ENCODE assay signal across 19 mouse cellular contexts in the genomic region with DNA sequence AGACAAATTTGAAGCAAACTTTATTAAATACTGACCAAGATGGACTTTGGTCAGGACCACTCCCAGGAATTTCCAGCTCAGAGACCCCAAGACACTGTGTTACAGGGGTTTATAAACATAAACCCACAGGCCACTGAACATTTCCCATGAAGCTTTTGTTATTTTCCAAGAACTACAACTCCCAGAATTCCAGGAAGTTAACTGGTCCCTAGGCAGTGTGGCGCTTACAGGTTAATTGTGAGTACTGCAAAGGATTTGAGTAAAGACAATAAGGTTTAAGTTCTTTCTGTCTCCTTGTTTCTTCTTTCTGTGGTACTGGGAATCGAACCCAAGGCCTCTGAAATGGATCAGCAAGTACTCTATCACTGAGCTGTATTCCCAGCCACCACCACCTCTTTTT. TPM values are rescaled to one million over a fixed set of nuclear protein-coding genes. Genes with fewer than 3 reads are reported as not detected.
DNase-seq lines count a peak whose midpoint lies in the region; ATAC-seq and TF ChIP-seq lines count a peak whose summit lies in the region.
"Had no signal": no experiment of that assay in that cellular context is flagged by ENCODE, and none has a peak within 500 bp of the region (broad histone marks: within the 10 kb centered on the region; RNA-seq: fewer than 3 reads in every experiment).

No protein-coding gene starts in this region.

- H3K4me3 ChIP-seq in forebrain, postnatal 0 days (ENCODE audit: low read depth, low read length), result no peak overlapping the region
- no peak overlapping the region for H3K4me3 ChIP-seq in forebrain, embryonic 13.5 days
- H3K4me3 ChIP-seq in kidney, postnatal 0 days (replicated peaks; ENCODE audit: low read depth, low read length), result no peak overlapping the region
- H3K4me3 ChIP-seq in kidney, embryonic 14.5 days (ENCODE audit: low read length), result no peak overlapping the region
- H3K4me3 ChIP-seq in E14TG2a.4 (replicated peaks; ENCODE audit: low read length), result no peak overlapping the region
- H3K4me3 ChIP-seq: heart, embryonic 12.5 days; hindbrain, embryonic 12.5 days had no signal

- H3K27ac ChIP-seq in forebrain, postnatal 0 days (ENCODE audit: low read depth, low read length), result no peak overlapping the region
- no peak overlapping the region for H3K27ac ChIP-seq in forebrain, embryonic 13.5 days
- no peak overlapping the region for H3K27ac ChIP-seq in kidney, postnatal 0 days
- H3K27ac ChIP-seq in kidney, embryonic 14.5 days (ENCODE audit: low read depth, low read length), result no peak overlapping the region
- H3K27ac ChIP-seq: hindbrain, embryonic 12.5 days had no signal

- H3K9me3 ChIP-seq in forebrain, postnatal 0 days (ENCODE audit: low read length), result no peaks in the 10 kb centered on the region
- H3K9me3 ChIP-seq in forebrain, embryonic 13.5 days (replicated peaks), result no peaks in the 10 kb centered on the region
- no peaks in the 10 kb centered on the region for H3K9me3 ChIP-seq in kidney, postnatal 0 days (replicated peaks; ENCODE audit: low read length)
- no peaks in the 10 kb centered on the region for H3K9me3 ChIP-seq in kidney, embryonic 14.5 days (ENCODE audit: control insufficient read depth, low read length)
- no peaks in the 10 kb centered on the region for H3K9me3 ChIP-seq in E14TG2a.4 (ENCODE audit: low read length)
- H3K9me3 ChIP-seq: heart, embryonic 12.5 days; hindbrain, embryonic 12.5 days had no signal

- no peak overlapping the region for H3K4me2 ChIP-seq in forebrain, postnatal 0 days (ENCODE audit: low read depth)
- H3K4me2 ChIP-seq in forebrain, embryonic 13.5 days, result no peak overlapping the region
- H3K4me2 ChIP-seq in kidney, postnatal 0 days (ENCODE audit: low read length), result no peak overlapping the region
- no peak overlapping the region for H3K4me2 ChIP-seq in kidney, embryonic 14.5 days (replicated peaks; ENCODE audit: low read depth, low read length)
- H3K4me2 ChIP-seq: heart, embryonic 12.5 days; hindbrain, embryonic 12.5 days had no signal

- H3K27me3 ChIP-seq in forebrain, postnatal 0 days (ENCODE audit: insufficient read depth, low read length), result no peaks in the 10 kb centered on the region
- H3K27me3 ChIP-seq in forebrain, embryonic 13.5 days, result no peaks in the 10 kb centered on the region
- no peaks in the 10 kb centered on the region for H3K27me3 ChIP-seq in kidney, postnatal 0 days (ENCODE audit: insufficient read depth, low read length)
- H3K27me3 ChIP-seq in kidney, embryonic 14.5 days (ENCODE audit: control insufficient read depth, insufficient read depth, low read length), result no peaks in the 10 kb centered on the region
- H3K27me3 ChIP-seq in E14TG2a.4 (ENCODE audit: insufficient read depth, low read length), result peaks cover 3% of the 10 kb centered on the region; the same call in 1 of the 2 replicates
- H3K27me3 ChIP-seq: heart, embryonic 12.5 days; hindbrain, embryonic 12.5 days had no signal

- WGBS in forebrain, postnatal 0 days, result 23% methylated on average over 2 of the region's 2 CpGs
- 45% methylated on average over 2 of the region's 2 CpGs for WGBS in forebrain, embryonic 13.5 days
- WGBS in kidney, postnatal 0 days, result 45% methylated on average over 2 of the region's 2 CpGs
- WGBS in kidney, embryonic 14.5 days, result 45% methylated on average over 2 of the region's 2 CpGs

- peak; percentile 48 for TF ChIP-seq CTCF in forebrain, postnatal 0 days (IDR thresholded peaks at IDR 0.05; ENCODE audit: low read depth)
- TF ChIP-seq CTCF in kidney, postnatal 0 days (IDR thresholded peaks at IDR 0.05; ENCODE audit: low read depth), result no peak
- TF ChIP-seq CTCF in E14TG2a.4 (conservative IDR thresholded peaks at IDR 0.05; ENCODE audit: low read length), result 0 out of 2 replicates have a peak, but pooled peaks have one; percentile 1
- TF ChIP-seq CTCF in brain, embryonic 14.5 days (IDR thresholded peaks at IDR 0.05; ENCODE audit: borderline replicate concordance, extremely low read depth, insufficient read depth, insufficient read length), result no peak

- H3K36me3 ChIP-seq in forebrain, postnatal 0 days (ENCODE audit: insufficient read depth), result no peaks in the 10 kb centered on the region
- no peaks in the 10 kb centered on the region for H3K36me3 ChIP-seq in forebrain, embryonic 13.5 days (ENCODE audit: poor library complexity, severe bottlenecking)
- no peaks in the 10 kb centered on the region for H3K36me3 ChIP-seq in kidney, postnatal 0 days (ENCODE audit: insufficient read depth, low read length)
- no peaks in the 10 kb centered on the region for H3K36me3 ChIP-seq in kidney, embryonic 14.5 days (ENCODE audit: control insufficient read depth, insufficient read depth, low read length)
- no peaks in the 10 kb centered on the region for H3K36me3 ChIP-seq in E14TG2a.4 (ENCODE audit: insufficient read depth, low read length)
- H3K36me3 ChIP-seq: heart, embryonic 12.5 days; hindbrain, embryonic 12.5 days had no signal

- no peak overlapping the region for H3K9ac ChIP-seq in forebrain, postnatal 0 days
- H3K9ac ChIP-seq in forebrain, embryonic 13.5 days, result no peak overlapping the region
- H3K9ac ChIP-seq in kidney, postnatal 0 days (ENCODE audit: low read depth, low read length), result no peak overlapping the region
- no peak overlapping the region for H3K9ac ChIP-seq in kidney, embryonic 14.5 days (ENCODE audit: low read depth, low read length)
- H3K9ac ChIP-seq: heart, embryonic 12.5 days; hindbrain, embryonic 12.5 days had no signal

- peak; percentile 69 for ATAC-seq in forebrain, postnatal 0 days
- no peak for ATAC-seq in forebrain, embryonic 13.5 days
- no peak for ATAC-seq in kidney, postnatal 0 days (replicated peaks; ENCODE audit: low FRiP score, low read depth)
- ATAC-seq in kidney, embryonic 14.5 days (ENCODE audit: low FRiP score, low TSS enrichment), result no peak

- peak; percentile 22 for DNase-seq in forebrain, postnatal 0 days
- peak; percentile 69 for DNase-seq in kidney, postnatal 0 days (ENCODE audit: low spot score)
- peak; percentile 67 for DNase-seq in brain, embryonic 14.5 days (ENCODE audit: low read depth)
- DNase-seq in right cerebral cortex, postnatal 25 days, result no peak
- DNase-seq in layer of hippocampus, adult 8-10 months (ENCODE audit: low spot score in 2 of 2), result no peak
- DNase-seq: B cell, adult 2 months; cerebellum, adult 8-10 months; kidney, postnatal 25 days; layer of hippocampus, postnatal 36 days had no signal

- no peaks in the 10 kb centered on the region for H3K4me1 ChIP-seq in forebrain, postnatal 0 days (ENCODE audit: insufficient read depth)
- no peaks in the 10 kb centered on the region for H3K4me1 ChIP-seq in forebrain, embryonic 13.5 days
- no peaks in the 10 kb centered on the region for H3K4me1 ChIP-seq in kidney, postnatal 0 days (replicated peaks; ENCODE audit: insufficient read depth, low read length)
- no peaks in the 10 kb centered on the region for H3K4me1 ChIP-seq in kidney, embryonic 14.5 days (ENCODE audit: control insufficient read depth, insufficient read depth, low read length)
- H3K4me1 ChIP-seq in E14TG2a.4 (replicated peaks; ENCODE audit: low read depth, low read length), result peaks cover 12% of the 10 kb centered on the region
- H3K4me1 ChIP-seq: heart, embryonic 12.5 days; hindbrain, embryonic 12.5 days had no signal

- TF ChIP-seq POLR2A in brain, embryonic 14.5 days (IDR thresholded peaks at IDR 0.05; ENCODE audit: borderline replicate concordance, extremely low read depth, insufficient read depth, insufficient read length, poor library complexity, severe bottlenecking), result no peak

RNA-seq across cellular contexts. Expression of a gene that starts 8.7 kb away (rescaled TPM):
- 56.7 and 61.2 TPM in 2 replicates for total RNA-seq in forebrain, postnatal 0 days (2014; rRNA removed)
- polyA plus RNA-seq in forebrain, postnatal 0 days (2015; fragmentation: Nextera tagmentation; extraction: Ambion mirVana), result 66.5 and 72.5 TPM in 2 replicates
- polyA plus RNA-seq in forebrain, embryonic 13.5 days (2015; fragmentation: Nextera tagmentation; extraction: Ambion mirVana), result 27.0 and 28.9 TPM in 2 replicates
- polyA plus RNA-seq in kidney, postnatal 0 days (2015; fragmentation: Nextera tagmentation; extraction: Ambion mirVana), result 18.0 and 19.2 TPM in 2 replicates
- 20.0 and 20.6 TPM in 2 replicates for polyA plus RNA-seq in kidney, embryonic 14.5 days (2014; fragmentation: Nextera tagmentation; extraction: Ambion mirVana)
- 24.7 and 28.2 TPM in 2 replicates for polyA plus RNA-seq in brain, embryonic 14.5 days (2012; rRNA removed)
- total RNA-seq in layer of hippocampus, adult 8-10 months (2022), result 10 to 100 TPM; 22.5 to 25.8 (median 24.4) TPM

RNA-seq across cellular contexts. Expression of a gene that starts 17.4 kb away (rescaled TPM):
- total RNA-seq in forebrain, postnatal 0 days (2014; rRNA removed), result 94.6 and 100 TPM in 2 replicates
- 171 and 183 TPM in 2 replicates for polyA plus RNA-seq in forebrain, postnatal 0 days (2015; fragmentation: Nextera tagmentation; extraction: Ambion mirVana)
- 126 and 127 TPM in 2 replicates for polyA plus RNA-seq in forebrain, embryonic 13.5 days (2015; fragmentation: Nextera tagmentation; extraction: Ambion mirVana)
- 247 and 272 TPM in 2 replicates for polyA plus RNA-seq in kidney, postnatal 0 days (2015; fragmentation: Nextera tagmentation; extraction: Ambion mirVana)
- 132 and 145 TPM in 2 replicates for polyA plus RNA-seq in kidney, embryonic 14.5 days (2014; fragmentation: Nextera tagmentation; extraction: Ambion mirVana)
- 75.5 and 82.6 TPM in 2 replicates for polyA plus RNA-seq in brain, embryonic 14.5 days (2012; rRNA removed)
- total RNA-seq in layer of hippocampus, adult 8-10 months (2022), result 100 to 1,000 TPM; 161 to 184 (median 169) TPM

RNA-seq across cellular contexts. Expression of a gene that starts 29.9 kb away (rescaled TPM):
- total RNA-seq in forebrain, postnatal 0 days (2014; rRNA removed), result not detected in 2 replicates
- 0.05 TPM in 1 of 2 replicates, not detected in the other for polyA plus RNA-seq in forebrain, postnatal 0 days (2015; fragmentation: Nextera tagmentation; extraction: Ambion mirVana)
- polyA plus RNA-seq in forebrain, embryonic 13.5 days (2015; fragmentation: Nextera tagmentation; extraction: Ambion mirVana), result 0.10 and 0.48 TPM in 2 replicates
- polyA plus RNA-seq in kidney, postnatal 0 days (2015; fragmentation: Nextera tagmentation; extraction: Ambion mirVana), result not detected in 2 replicates
- polyA plus RNA-seq in kidney, embryonic 14.5 days (2014; fragmentation: Nextera tagmentation; extraction: Ambion mirVana), result not detected in 2 replicates
- polyA plus RNA-seq in brain, embryonic 14.5 days (2012; rRNA removed), result 0.11 and 0.19 TPM in 2 replicates
- total RNA-seq in layer of hippocampus, adult 8-10 months (2022), result not detected
- total RNA-seq: adrenal gland, adult 18-20 months; gastrocnemius, postnatal 4 days; neutrophil, adult 5-6 weeks had no signal
- polyA plus RNA-seq: heart, embryonic 12.5 days; hindbrain, embryonic 12.5 days; limb, embryonic 11.5 days; liver, embryonic 16.5 days had no signal

Comparison
In these comparisons a context has a peak if more than half of its experiments do, and no peak if none do; other contexts are left out.
1. DNase-seq: peak in forebrain, postnatal 0 days (single experiment), kidney, postnatal 0 days (single experiment) and brain, embryonic 14.5 days (single experiment); none in right cerebral cortex, postnatal 25 days (single experiment) and layer of hippocampus, adult 8-10 months (0 of 2).
2. CTCF ChIP-seq: peak in forebrain, postnatal 0 days (single experiment) and E14TG2a.4 (single experiment); none in kidney, postnatal 0 days (single experiment) and brain, embryonic 14.5 days (single experiment).